Mouse (Mus musculus): ENCODE results near the gene Ddx39. TPM values are rescaled to one million over a fixed set of nuclear protein-coding genes. Genes with fewer than 3 reads are reported as not detected.

Ddx39 gene
- polyA plus RNA-seq, 1 experiment from 2014 or later, result 80.9 TPM

- TF ChIP-seq CTCF (IDR thresholded peaks at IDR 0.05; ENCODE audit: low read depth) (peak; percentile 62), EP300 (IDR thresholded peaks at IDR 0.05; ENCODE audit: low read depth) (no peak)
- WGBS (ENCODE audit: insufficient replicate concordance), result 83% methylated on average over 3 of the region's 3 CpGs
- H3K36me3 ChIP-seq (replicated peaks; ENCODE audit: insufficient read depth, low read length), result no peaks in the 10 kb centered on the region
- no peak for DNase-seq
- no peaks in the 10 kb centered on the region for H3K9me3 ChIP-seq (ENCODE audit: low read length)
- H3K4me1 ChIP-seq (ENCODE audit: insufficient read depth), result no peaks in the 10 kb centered on the region
- no peaks in the 10 kb centered on the region for H3K27me3 ChIP-seq (ENCODE audit: insufficient read depth, low read length)
- H3K4me2 ChIP-seq (ENCODE audit: low read depth, low read length), result no peak overlapping the region
- no peak overlapping the region for H3K4me3 ChIP-seq (ENCODE audit: low read depth, low read length)
- no peak overlapping the region for H3K9ac ChIP-seq (replicated peaks)
- no peak overlapping the region for H3K27ac ChIP-seq (ENCODE audit: low read depth)
- ATAC-seq, result no peak
Measured at GRCm38 (mm10) chr8:83756273-83756672, 41.3 kb downstream of the Ddx39 start.

- H3K27ac ChIP-seq (ENCODE audit: low read depth), result no peak overlapping the region
- H3K27me3 ChIP-seq (ENCODE audit: insufficient read depth, low read length), result no peaks in the 10 kb centered on the region
- ATAC-seq (no peak), DNase-seq (no peak)
- H3K4me2 ChIP-seq (ENCODE audit: low read depth, low read length), result no peak overlapping the region
- 57% methylated on average over 6 of the region's 6 CpGs for WGBS (ENCODE audit: insufficient replicate concordance)
- H3K9me3 ChIP-seq (ENCODE audit: low read length), result no peaks in the 10 kb centered on the region
- no peaks in the 10 kb centered on the region for H3K36me3 ChIP-seq (replicated peaks; ENCODE audit: insufficient read depth, low read length)
- TF ChIP-seq CTCF (IDR thresholded peaks at IDR 0.05; ENCODE audit: low read depth) (no peak), EP300 (IDR thresholded peaks at IDR 0.05; ENCODE audit: low read depth) (no peak)
- H3K9ac ChIP-seq (replicated peaks), result no peak overlapping the region
- H3K4me1 ChIP-seq (ENCODE audit: insufficient read depth), result no peaks in the 10 kb centered on the region
- H3K4me3 ChIP-seq (ENCODE audit: low read depth, low read length), result no peak overlapping the region
Measured at GRCm38 (mm10) chr8:83757084-83757607, 42.2 kb downstream of the Ddx39 start.

- H3K4me2 ChIP-seq (ENCODE audit: low read depth, low read length), result no peak overlapping the region
- TF ChIP-seq EP300 (IDR thresholded peaks at IDR 0.05; ENCODE audit: low read depth) (no peak), CTCF (IDR thresholded peaks at IDR 0.05; ENCODE audit: low read depth) (no peak)
Measured at GRCm38 (mm10) chr8:83758298-83758697, 43.3 kb downstream of the Ddx39 start.

GRCm38 (mm10) chr8:83759231-83759759 is 44.3 kb downstream of the Ddx39 start:
- no peak for DNase-seq
- no peak for ATAC-seq
- WGBS (ENCODE audit: insufficient replicate concordance), result 73% methylated on average over 2 of the region's 2 CpGs
- H3K9ac ChIP-seq (replicated peaks), result no peak overlapping the region
- H3K4me2 ChIP-seq (ENCODE audit: low read depth, low read length), result no peak overlapping the region
- H3K36me3 ChIP-seq (replicated peaks; ENCODE audit: insufficient read depth, low read length), result no peaks in the 10 kb centered on the region
- no peaks in the 10 kb centered on the region for H3K27me3 ChIP-seq (ENCODE audit: insufficient read depth, low read length)
- TF ChIP-seq CTCF (IDR thresholded peaks at IDR 0.05; ENCODE audit: low read depth) (no peak), EP300 (IDR thresholded peaks at IDR 0.05; ENCODE audit: low read depth) (no peak)
- H3K4me1 ChIP-seq (ENCODE audit: insufficient read depth), result no peaks in the 10 kb centered on the region
- H3K9me3 ChIP-seq (ENCODE audit: low read length), result no peaks in the 10 kb centered on the region
- H3K27ac ChIP-seq (ENCODE audit: low read depth), result no peak overlapping the region
- no peak overlapping the region for H3K4me3 ChIP-seq (ENCODE audit: low read depth, low read length)

More at GRCm38 (mm10) chr8:83758298-83758697, 43.3 kb downstream of the Ddx39 start:
- Histone ChIP-seq H3K4me1 (ENCODE audit: insufficient read depth) (no peaks in the 10 kb centered on the region), H3K9me3 (ENCODE audit: low read length) (no peaks in the 10 kb centered on the region), H3K27ac (ENCODE audit: low read depth) (no peak overlapping the region), H3K27me3 (ENCODE audit: insufficient read depth, low read length) (no peaks in the 10 kb centered on the region), H3K4me3 (ENCODE audit: low read depth, low read length) (no peak overlapping the region), H3K36me3 (replicated peaks; ENCODE audit: insufficient read depth, low read length) (no peaks in the 10 kb centered on the region), H3K9ac (replicated peaks) (no peak overlapping the region)
- DNase-seq, result no peak
- ATAC-seq, result no peak
- 56% methylated on average over 5 of the region's 5 CpGs for WGBS (ENCODE audit: insufficient replicate concordance)

GRCm38 (mm10) chr8:83764116-83764515 is 49.1 kb downstream of the Ddx39 start:
- H3K9ac ChIP-seq (replicated peaks), result no peak overlapping the region
- TF ChIP-seq CTCF (IDR thresholded peaks at IDR 0.05; ENCODE audit: low read depth), result no peak
- no peak for TF ChIP-seq EP300 (IDR thresholded peaks at IDR 0.05; ENCODE audit: low read depth)
- no peaks in the 10 kb centered on the region for H3K9me3 ChIP-seq (ENCODE audit: low read length)
- no peak overlapping the region for H3K4me2 ChIP-seq (ENCODE audit: low read depth, low read length)
- H3K27ac ChIP-seq (ENCODE audit: low read depth), result no peak overlapping the region
- H3K36me3 ChIP-seq (replicated peaks; ENCODE audit: insufficient read depth, low read length), result no peaks in the 10 kb centered on the region
- ATAC-seq (no peak), DNase-seq (no peak)
- 85% methylated on average over 8 of the region's 8 CpGs for WGBS (ENCODE audit: insufficient replicate concordance)
- H3K4me3 ChIP-seq (ENCODE audit: low read depth, low read length), result no peak overlapping the region
- no peaks in the 10 kb centered on the region for H3K4me1 ChIP-seq (ENCODE audit: insufficient read depth)
- H3K27me3 ChIP-seq (ENCODE audit: insufficient read depth, low read length), result no peaks in the 10 kb centered on the region

- DNase-seq, result no peak
- Histone ChIP-seq H3K36me3 (replicated peaks; ENCODE audit: insufficient read depth, low read length) (no peaks in the 10 kb centered on the region), H3K9me3 (ENCODE audit: low read length) (no peaks in the 10 kb centered on the region), H3K4me1 (ENCODE audit: insufficient read depth) (no peaks in the 10 kb centered on the region), H3K9ac (replicated peaks) (no peak overlapping the region), H3K27ac (ENCODE audit: low read depth) (no peak overlapping the region), H3K4me2 (ENCODE audit: low read depth, low read length) (no peak overlapping the region), H3K4me3 (ENCODE audit: low read depth, low read length) (no peak overlapping the region), H3K27me3 (ENCODE audit: insufficient read depth, low read length) (no peaks in the 10 kb centered on the region)
- WGBS (ENCODE audit: insufficient replicate concordance), result 89% methylated on average over 2 of the region's 2 CpGs
- ATAC-seq, result no peak
- TF ChIP-seq CTCF (IDR thresholded peaks at IDR 0.05; ENCODE audit: low read depth) (no peak), EP300 (IDR thresholded peaks at IDR 0.05; ENCODE audit: low read depth) (no peak)
Measured at GRCm38 (mm10) chr8:83764717-83765116, 49.7 kb downstream of the Ddx39 start.
